14 mouse cellular contexts compared by ENCODE assay signal in the genomic region with DNA sequence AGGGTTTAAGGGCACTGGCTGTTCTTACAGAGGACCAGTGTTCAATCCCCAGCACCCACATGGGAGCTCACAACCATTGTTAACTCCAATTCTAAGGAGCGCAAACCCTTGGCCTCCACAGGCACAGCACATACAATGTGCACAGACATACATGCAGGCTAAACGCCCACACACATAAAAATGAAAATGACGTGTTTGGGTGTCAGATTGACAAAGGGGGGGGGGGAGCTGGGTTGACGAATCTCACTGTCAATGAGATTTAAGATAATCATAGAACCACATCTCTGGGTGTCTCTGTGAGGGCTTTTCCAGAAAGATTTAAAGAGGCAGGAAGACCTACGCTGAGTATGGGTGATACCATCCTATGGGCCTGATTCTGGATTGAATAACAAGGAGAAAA.
"Had no signal": no experiment of that assay in that cellular context is flagged by ENCODE, and none has a peak within 500 bp of the region (broad histone marks: within the 10 kb centered on the region; RNA-seq: fewer than 3 reads in every experiment).

No protein-coding gene starts in this region.

- H3K27ac ChIP-seq: midbrain, embryonic 13.5 days; midbrain, embryonic 15.5 days; neural tube, embryonic 12.5 days; stomach, embryonic 15.5 days; stomach, postnatal 0 days had no signal

- ATAC-seq: midbrain, embryonic 13.5 days; midbrain, embryonic 15.5 days had no signal

- H3K27me3 ChIP-seq: midbrain, embryonic 13.5 days; midbrain, embryonic 15.5 days; neural tube, embryonic 12.5 days; stomach, embryonic 15.5 days had no signal

- H3K4me1 ChIP-seq: midbrain, embryonic 13.5 days; midbrain, embryonic 15.5 days; neural tube, embryonic 12.5 days; stomach, embryonic 15.5 days had no signal

- DNase-seq: lung, adult 18-20 months; lung, embryonic 14.5 days; lung, postnatal 4 days; right cerebral cortex, postnatal 14 days; thymus, adult 2 months; thymus, postnatal 25 days; thymus, postnatal 4 days had no signal

- H3K36me3 ChIP-seq: midbrain, embryonic 13.5 days; midbrain, embryonic 15.5 days; neural tube, embryonic 12.5 days; stomach, embryonic 15.5 days had no signal

- H3K9ac ChIP-seq: lung, embryonic 14.5 days; midbrain, embryonic 13.5 days; midbrain, embryonic 15.5 days; neural tube, embryonic 12.5 days; stomach, embryonic 15.5 days had no signal

- H3K4me2 ChIP-seq: lung, embryonic 14.5 days; midbrain, embryonic 11.5 days; midbrain, embryonic 13.5 days; midbrain, embryonic 15.5 days; neural tube, embryonic 12.5 days; stomach, embryonic 15.5 days had no signal

- H3K9me3 ChIP-seq: midbrain, embryonic 13.5 days; midbrain, embryonic 15.5 days; neural tube, embryonic 12.5 days; stomach, embryonic 15.5 days had no signal

- H3K4me3 ChIP-seq: megakaryocyte, embryonic 14.5 days; midbrain, embryonic 13.5 days; midbrain, embryonic 15.5 days; neural tube, embryonic 12.5 days; stomach, embryonic 15.5 days had no signal
